21 mouse cellular contexts compared by ENCODE assay signal in genomic region chr10:93422775-93423401, GRCm38 (mm10). TPM values are rescaled to one million over a fixed set of nuclear protein-coding genes. Genes with fewer than 3 reads are reported as not detected.
DNase-seq lines count a peak whose midpoint lies in the region; ATAC-seq and TF ChIP-seq lines count a peak whose summit lies in the region.
"Had no signal": no experiment of that assay in that cellular context is flagged by ENCODE, and none has a peak within 500 bp of the region (broad histone marks: within the 10 kb centered on the region; RNA-seq: fewer than 3 reads in every experiment).

No protein-coding gene starts in this region.

- H3K27me3 ChIP-seq in lung, postnatal 0 days (replicated peaks; ENCODE audit: insufficient read depth, low read length): no peaks in the 10 kb centered on the region
- no peaks in the 10 kb centered on the region for H3K27me3 ChIP-seq in intestine, postnatal 0 days (replicated peaks; ENCODE audit: control insufficient read depth, insufficient read depth, low read length)
- H3K27me3 ChIP-seq: forebrain, embryonic 15.5 days; hindbrain, embryonic 13.5 days; midbrain, embryonic 15.5 days had no signal

- no peak for DNase-seq in gastrocnemius, adult 2 months
- DNase-seq in gastrocnemius, postnatal 4 days (ENCODE audit: low spot score in 2 of 2): no peak
- no peak for DNase-seq in lung, postnatal 0 days (ENCODE audit: low spot score)
- DNase-seq in lung, adult 18-20 months: no peak
- DNase-seq in left cerebral cortex, postnatal 36 days (ENCODE audit: low spot score in 2 of 2): no peak
- DNase-seq in spleen, adult 12 weeks (ENCODE audit: low spot score): no peak
- DNase-seq: cerebellum, postnatal 25 days; heart, adult 18-20 months; kidney, adult 11 months; kidney, postnatal 14 days; lung, postnatal 36 days; thymus, postnatal 14 days had no signal

- ATAC-seq in lung, postnatal 0 days: peak; percentile 11; the same call in 1 of the 2 replicates
- ATAC-seq in intestine, postnatal 0 days: peak; percentile 58
- no peak for ATAC-seq in monocyte, adult 5-6 weeks (replicated peaks; ENCODE audit: insufficient number of reproducible peaks, low FRiP score, low TSS enrichment, poor library complexity, severe bottlenecking)
- ATAC-seq: forebrain, embryonic 15.5 days; midbrain, embryonic 15.5 days had no signal

- no peak for TF ChIP-seq CTCF in gastrocnemius, adult 2 months (IDR thresholded peaks at IDR 0.05)
- no peak for TF ChIP-seq CTCF in lung, postnatal 0 days (IDR thresholded peaks at IDR 0.05)
- no peak for TF ChIP-seq CTCF in intestine, postnatal 0 days (IDR thresholded peaks at IDR 0.05; ENCODE audit: low read depth)

- intact Hi-C loops in gastrocnemius, adult 2 months (cut with DNase I): no loop called here
- intact Hi-C loops in left cerebral cortex, postnatal 36 days (cut with DNase I): no loop called here

- H3K4me2 ChIP-seq in lung, postnatal 0 days (replicated peaks; ENCODE audit: low read depth, low read length): no peak overlapping the region
- H3K4me2 ChIP-seq in intestine, postnatal 0 days (replicated peaks; ENCODE audit: low read depth): no peak overlapping the region
- H3K4me2 ChIP-seq: forebrain, embryonic 15.5 days; hindbrain, embryonic 13.5 days; midbrain, embryonic 15.5 days had no signal

- no peaks in the 10 kb centered on the region for H3K9me3 ChIP-seq in lung, postnatal 0 days (ENCODE audit: low read length)
- no peaks in the 10 kb centered on the region for H3K9me3 ChIP-seq in intestine, postnatal 0 days (ENCODE audit: control insufficient read depth)
- H3K9me3 ChIP-seq: embryonic facial prominence, embryonic 10.5 days; forebrain, embryonic 15.5 days; hindbrain, embryonic 13.5 days; limb, embryonic 10.5 days; midbrain, embryonic 15.5 days had no signal

- H3K27ac ChIP-seq in gastrocnemius, adult 2 months: peak overlapping the region; percentile 64; the same call in 1 of the 2 replicates
- peak overlapping the region; percentile 43 for H3K27ac ChIP-seq in lung, postnatal 0 days (ENCODE audit: low read length)
- H3K27ac ChIP-seq in intestine, postnatal 0 days (ENCODE audit: low read depth, low read length): no peak overlapping the region
- H3K27ac ChIP-seq: embryonic facial prominence, embryonic 10.5 days; forebrain, embryonic 15.5 days; hindbrain, embryonic 13.5 days; limb, embryonic 10.5 days; liver, embryonic 14.5 days; midbrain, embryonic 15.5 days had no signal

- H3K36me3 ChIP-seq in lung, postnatal 0 days (ENCODE audit: insufficient read depth, low read length): no peaks in the 10 kb centered on the region
- H3K36me3 ChIP-seq in intestine, postnatal 0 days (ENCODE audit: control insufficient read depth, insufficient read depth): no peaks in the 10 kb centered on the region
- H3K36me3 ChIP-seq: embryonic facial prominence, embryonic 10.5 days; forebrain, embryonic 15.5 days; hindbrain, embryonic 13.5 days; limb, embryonic 10.5 days; midbrain, embryonic 15.5 days had no signal

- H3K4me1 ChIP-seq in lung, postnatal 0 days (ENCODE audit: insufficient read depth, low read depth, low read length): peaks cover 11% of the 10 kb centered on the region; the same call in 1 of the 2 replicates
- H3K4me1 ChIP-seq in intestine, postnatal 0 days (replicated peaks; ENCODE audit: control insufficient read depth, insufficient read depth, low read length): no peaks in the 10 kb centered on the region
- H3K4me1 ChIP-seq: forebrain, embryonic 15.5 days; hindbrain, embryonic 13.5 days; midbrain, embryonic 15.5 days had no signal

- H3K4me3 ChIP-seq in gastrocnemius, adult 2 months: no peak overlapping the region
- no peak overlapping the region for H3K4me3 ChIP-seq in lung, postnatal 0 days (ENCODE audit: low read depth, low read length)
- H3K4me3 ChIP-seq in intestine, postnatal 0 days (ENCODE audit: low read depth, low read length): no peak overlapping the region
- H3K4me3 ChIP-seq: embryonic facial prominence, embryonic 10.5 days; erythroblast, embryonic 14.5 days; forebrain, embryonic 15.5 days; hindbrain, embryonic 13.5 days; limb, embryonic 10.5 days; midbrain, embryonic 15.5 days had no signal

- TF ChIP-seq EP300 in lung, postnatal 0 days (IDR thresholded peaks at IDR 0.05): no peak

- 51% methylated on average over 10 of the region's 10 CpGs for WGBS in lung, postnatal 0 days
- WGBS in intestine, postnatal 0 days: 48% methylated on average over 10 of the region's 10 CpGs

- H3K9ac ChIP-seq in lung, postnatal 0 days (replicated peaks; ENCODE audit: low read depth): no peak overlapping the region
- no peak overlapping the region for H3K9ac ChIP-seq in intestine, postnatal 0 days (ENCODE audit: low read depth, low read length)
- H3K9ac ChIP-seq: forebrain, embryonic 15.5 days; hindbrain, embryonic 13.5 days; liver, embryonic 14.5 days; midbrain, embryonic 15.5 days had no signal

RNA-seq across cellular contexts. Expression of gene Lta4h, which starts 30.3 kb away (rescaled TPM):
- total RNA-seq in gastrocnemius, adult 2 months (2021): 10 to 100 TPM; 25.4 to 26.7 TPM
- total RNA-seq in gastrocnemius, postnatal 4 days (2021): 10 to 100 TPM; 65.4 to 71.1 TPM
- 88.6 and 95.6 TPM in 2 replicates for polyA plus RNA-seq in lung, postnatal 0 days (2015; fragmentation: Nextera tagmentation; extraction: Ambion mirVana)
- 246 and 259 TPM in 2 replicates for polyA plus RNA-seq in intestine, postnatal 0 days (2015; fragmentation: Nextera tagmentation; extraction: Ambion mirVana)
- 194 to 214 TPM (median 195 TPM) in 3 replicates for total RNA-seq in monocyte, adult 5-6 weeks (2017)
- total RNA-seq in left cerebral cortex, postnatal 36 days (2021): 10 to 100 TPM; 50.8 to 61.6 TPM
